Mouse (Mus musculus) cerebellum, adult 2 months (tissue): Measurements from ENCODE around the gene Ythdf2.

Source experiments
- CTCF ChIP-seq: fragments of 200-500 bp; IDR thresholded peaks from 2 replicates; pipeline ENCODE4 v1.5.1; 2011; ENCODE audit warnings: low read depth, mild to moderate bottlenecking, control low read depth, low read length, moderate library complexity, borderline replicate concordance; ENCODE audit not compliant: insufficient read depth
- POLR2A ChIP-seq: fragments of 200-500 bp; IDR thresholded peaks from 2 replicates; pipeline ENCODE4 v1.6.1; 2011; ENCODE audit warnings: low read length, control low read depth, borderline replicate concordance; ENCODE audit not compliant: insufficient read depth

DNA sequence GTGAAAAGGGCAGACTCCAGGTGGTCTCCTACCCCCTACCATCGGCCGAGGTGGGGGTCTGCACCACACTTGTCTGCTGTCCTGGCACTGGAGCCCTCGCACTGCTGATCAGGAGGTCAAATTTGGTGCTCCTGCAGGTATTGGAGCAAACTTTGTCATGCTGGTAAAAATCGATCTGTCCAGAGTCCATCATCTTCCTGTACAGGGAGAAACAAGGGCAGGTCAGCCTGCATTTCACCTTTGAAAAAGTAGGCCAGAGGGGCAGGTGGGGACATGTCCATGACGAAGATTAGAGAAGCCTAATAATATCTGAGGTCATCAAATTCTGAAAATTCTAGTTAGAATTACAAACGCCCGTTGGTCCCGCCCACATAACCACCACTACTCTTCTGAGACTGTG is 22.6 kb upstream of the Ythdf2 start:
- no peak for TF ChIP-seq CTCF
- TF ChIP-seq POLR2A, result no peak
